Mouse (Mus musculus) olfactory bulb, adult 2 months (tissue): Measurements from ENCODE around the gene CK137956.

ENCODE experiments used
- CTCF ChIP-seq: fragments of 200-500 bp; IDR thresholded peaks from 2 replicates; pipeline ENCODE4 v1.5.1; 2012; ENCODE audit warnings: low read depth, mild to moderate bottlenecking, low read length, moderate library complexity; ENCODE audit not compliant: insufficient read depth
- POLR2A ChIP-seq: fragments of 200-500 bp; IDR thresholded peaks from 2 replicates; pipeline ENCODE4 v1.6.1; 2012; ENCODE audit warnings: mild to moderate bottlenecking, low read depth, low read length, moderate library complexity; ENCODE audit not compliant: insufficient read depth

DNA sequence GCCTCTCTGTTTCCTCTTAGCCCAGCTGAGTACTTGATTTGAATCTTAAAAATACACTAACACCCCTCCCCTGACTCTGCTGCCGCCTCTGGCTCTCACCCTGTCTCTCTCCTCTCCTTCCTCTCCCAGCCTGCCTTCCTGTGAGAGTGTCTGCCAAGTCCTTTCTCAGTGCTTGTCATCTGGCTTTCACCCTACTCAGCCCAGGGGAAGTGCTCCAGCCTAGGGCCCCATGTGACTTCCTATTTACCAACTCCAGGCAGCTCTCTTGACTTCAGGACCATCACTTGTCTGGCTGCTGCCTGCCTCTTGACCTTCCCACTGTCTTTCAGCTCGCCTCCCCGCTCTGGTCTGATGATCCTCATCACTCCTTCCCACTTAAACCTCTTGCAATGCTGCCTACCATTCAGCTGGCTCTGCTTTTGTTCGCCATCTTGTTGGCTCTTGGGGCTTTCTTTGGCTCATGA, 31.9 kb upstream of the CK137956 start:
- TF ChIP-seq CTCF = no peak
- TF ChIP-seq POLR2A = no peak
